Mouse (Mus musculus): Measurements from ENCODE around the gene Atic. TPM values are rescaled to one million over a fixed set of nuclear protein-coding genes. Genes with fewer than 3 reads are reported as not detected.

The Atic gene
- 17.0 and 19.2 TPM in 2 replicates for polyA plus RNA-seq (2012; rRNA removed)

DNA sequence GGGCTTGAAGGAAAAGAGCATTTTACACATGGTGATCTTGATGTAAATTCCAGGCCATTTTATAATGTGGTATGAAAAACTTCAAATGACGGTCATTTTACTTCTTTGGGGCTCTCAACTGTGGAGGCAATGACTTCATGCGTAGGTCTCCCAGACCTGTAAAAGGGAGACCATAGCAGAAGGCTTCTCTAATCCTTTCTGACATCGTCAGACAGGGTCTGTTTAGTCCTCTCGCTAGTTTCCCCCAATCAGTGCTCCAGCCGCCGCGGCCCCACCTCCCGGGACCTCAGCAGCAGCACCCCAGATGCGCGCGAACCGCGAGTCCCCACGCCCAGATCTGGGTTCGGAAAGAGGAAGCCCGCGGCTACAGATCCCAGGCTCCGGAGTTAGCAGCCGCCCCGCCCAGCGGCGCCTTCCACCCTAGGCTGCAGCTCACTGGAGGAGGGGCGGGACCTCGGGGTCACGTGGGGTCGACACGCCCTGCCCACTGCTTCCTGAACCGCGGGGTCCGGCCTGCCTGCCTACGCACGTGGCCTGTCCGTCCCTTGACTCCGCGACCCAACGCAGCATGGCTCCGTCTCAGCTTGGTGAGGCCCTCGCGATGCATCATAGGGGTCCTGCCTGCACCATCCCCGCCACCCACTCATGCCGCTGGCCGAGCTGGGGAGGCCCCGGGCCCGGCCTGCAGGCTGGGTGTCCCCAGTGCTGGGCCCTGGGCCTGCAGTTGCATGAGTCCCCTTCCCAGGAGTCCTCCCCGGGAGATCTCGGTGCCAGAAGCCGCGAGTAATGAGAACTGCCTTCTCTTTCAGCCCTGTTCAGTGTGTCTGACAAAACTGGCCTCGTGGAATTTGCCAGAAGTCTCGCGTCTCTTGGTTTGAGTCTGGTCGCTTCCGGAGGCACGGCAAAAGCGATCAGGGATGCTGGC is at the start of gene Atic:
Gene Atic, plus strand, starts transcription at position 463 of the 925 bp plus-strand sequence.
- DNase-seq: peak; percentile 94
- no peak within 1 kb of the TSS for H3K27ac ChIP-seq (ENCODE audit: insufficient read depth, low read depth, low read length)
- WGBS: 1% methylated on average over 55 of the region's 55 CpGs

DNA sequence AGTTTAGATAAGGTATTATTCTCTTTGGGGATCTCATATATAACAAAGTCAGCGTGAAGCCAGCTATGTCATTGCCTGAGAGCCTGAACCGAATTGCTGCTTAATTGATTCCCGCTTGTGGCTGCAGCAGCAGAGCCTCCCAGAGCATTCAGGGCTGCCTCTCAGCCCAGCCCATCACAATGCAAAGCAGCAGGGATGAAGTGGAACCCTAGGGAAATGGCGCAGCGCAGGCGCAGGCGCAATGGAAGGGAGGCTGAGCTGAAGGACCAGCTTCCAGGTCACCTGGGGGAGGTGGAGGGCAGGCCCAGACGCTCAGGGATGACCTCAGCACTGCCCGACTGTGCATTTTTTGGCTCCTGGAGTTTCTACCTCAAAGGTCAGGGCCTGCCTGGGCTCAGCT is 49.7 kb upstream of the Atic start:
- DNase-seq: peak; percentile 9
- WGBS: 32% methylated on average over 9 of the region's 9 CpGs

More for the DNA sequence above, at the start of gene Atic:
- Histone ChIP-seq H3K27me3 (replicated peaks; ENCODE audit: control insufficient read depth, insufficient read depth, low read length) (no peaks in the 10 kb centered on the region), H3K4me3 (ENCODE audit: insufficient read depth, low read depth, low read length) (peak within 1 kb of the TSS; percentile 68), H3K36me3 (ENCODE audit: control insufficient read depth, insufficient read depth, low read length) (no peaks in the 10 kb centered on the region), H3K4me1 (ENCODE audit: control insufficient read depth, insufficient read depth, low read length) (no peaks in the 10 kb centered on the region)
- TF ChIP-seq CTCF (conservative IDR thresholded peaks at IDR 0.05; ENCODE audit: insufficient read depth, insufficient read length, low read depth, low read length) (no peak), POLR2A (IDR thresholded peaks at IDR 0.05; ENCODE audit: low read depth, low read length) (no peak)

DNA sequence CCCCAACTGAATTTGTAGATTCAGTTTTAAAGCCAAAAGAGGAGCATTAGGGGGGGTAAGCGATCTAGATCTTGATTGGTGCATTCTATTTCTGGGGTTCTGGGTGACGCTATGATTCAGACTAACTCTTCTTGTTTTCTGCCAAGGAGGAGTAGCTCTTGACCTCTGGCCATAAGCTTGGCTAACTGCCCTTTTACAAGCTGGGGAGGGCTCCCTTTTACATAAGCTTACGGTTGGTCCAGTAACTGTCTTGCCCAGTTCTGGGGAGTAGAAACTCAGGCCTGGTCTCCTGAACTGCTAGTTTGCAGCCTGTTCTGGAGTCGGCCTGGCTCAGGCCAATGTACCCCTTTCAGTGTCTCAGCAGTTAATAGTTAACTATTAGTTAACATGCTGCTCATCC is 41.9 kb upstream of the Atic start:
- no peaks in the 10 kb centered on the region for H3K4me1 ChIP-seq (ENCODE audit: control insufficient read depth, insufficient read depth, low read length)
- H3K36me3 ChIP-seq (ENCODE audit: control insufficient read depth, insufficient read depth, low read length): no peaks in the 10 kb centered on the region
- 47% methylated on average over 4 of the region's 4 CpGs for WGBS
- DNase-seq: peak; percentile 60
- H3K27ac ChIP-seq (ENCODE audit: insufficient read depth, low read depth, low read length): no peak overlapping the region
- TF ChIP-seq CTCF (conservative IDR thresholded peaks at IDR 0.05; ENCODE audit: insufficient read depth, insufficient read length, low read depth, low read length): no peak
- TF ChIP-seq POLR2A (IDR thresholded peaks at IDR 0.05; ENCODE audit: low read depth, low read length): no peak
- H3K27me3 ChIP-seq (replicated peaks; ENCODE audit: control insufficient read depth, insufficient read depth, low read length): no peaks in the 10 kb centered on the region
- no peak overlapping the region for H3K4me3 ChIP-seq (ENCODE audit: insufficient read depth, low read depth, low read length)

More for the DNA sequence above, 49.7 kb upstream of the Atic start:
- H3K4me1 ChIP-seq (ENCODE audit: control insufficient read depth, insufficient read depth, low read length): no peaks in the 10 kb centered on the region
- no peaks in the 10 kb centered on the region for H3K36me3 ChIP-seq (ENCODE audit: control insufficient read depth, insufficient read depth, low read length)
- H3K27ac ChIP-seq (ENCODE audit: insufficient read depth, low read depth, low read length): no peak overlapping the region
- no peak for TF ChIP-seq POLR2A (IDR thresholded peaks at IDR 0.05; ENCODE audit: low read depth, low read length)
- TF ChIP-seq CTCF (conservative IDR thresholded peaks at IDR 0.05; ENCODE audit: insufficient read depth, insufficient read length, low read depth, low read length): no peak
- no peaks in the 10 kb centered on the region for H3K27me3 ChIP-seq (replicated peaks; ENCODE audit: control insufficient read depth, insufficient read depth, low read length)
- H3K4me3 ChIP-seq (ENCODE audit: insufficient read depth, low read depth, low read length): no peak overlapping the region

DNA sequence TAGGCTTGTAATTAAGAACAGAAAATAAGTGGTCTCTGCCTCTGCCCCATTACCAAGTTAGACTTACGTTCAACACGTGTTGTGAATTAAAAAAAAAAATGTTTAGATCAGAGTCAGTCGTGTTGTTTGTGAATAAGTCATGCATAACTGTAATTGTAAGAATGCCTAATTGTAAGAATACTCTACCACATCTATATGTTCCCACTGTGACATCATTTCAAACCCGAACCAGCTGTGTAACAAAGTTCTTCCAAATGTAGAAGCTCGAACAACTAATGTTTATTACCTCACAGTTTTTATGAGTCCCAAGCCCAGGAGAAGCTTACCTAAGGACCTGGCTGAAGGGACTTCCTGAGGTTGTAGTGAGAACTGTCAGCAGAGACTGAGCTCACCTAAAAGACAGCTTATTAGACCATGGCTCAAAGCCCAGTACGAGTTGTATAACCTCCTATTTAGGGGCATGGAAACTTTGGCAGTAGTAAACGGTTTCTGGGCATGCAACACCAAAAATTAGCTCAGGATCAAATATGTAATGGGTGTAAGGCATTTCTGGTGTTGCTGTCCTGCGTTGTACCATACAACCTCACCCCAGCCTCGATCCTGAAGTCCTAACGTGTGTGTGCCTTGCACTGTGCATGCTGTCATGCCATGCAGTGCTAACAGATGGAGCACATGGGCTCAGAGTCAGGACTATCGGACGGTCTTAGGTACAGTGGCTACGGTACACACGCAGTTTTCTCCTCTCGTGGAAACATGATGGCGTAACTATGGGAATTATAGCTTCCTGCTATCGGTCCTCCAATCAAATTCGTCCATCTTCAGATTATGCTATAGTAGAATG is 27.9 kb upstream of the Atic start:
- TF ChIP-seq POLR2A (IDR thresholded peaks at IDR 0.05; ENCODE audit: low read depth, low read length): no peak
- TF ChIP-seq CTCF (conservative IDR thresholded peaks at IDR 0.05; ENCODE audit: insufficient read depth, insufficient read length, low read depth, low read length): no peak
- Histone ChIP-seq H3K27ac (ENCODE audit: insufficient read depth, low read depth, low read length) (no peak overlapping the region), H3K4me1 (ENCODE audit: control insufficient read depth, insufficient read depth, low read length) (no peaks in the 10 kb centered on the region), H3K36me3 (ENCODE audit: control insufficient read depth, insufficient read depth, low read length) (no peaks in the 10 kb centered on the region), H3K4me3 (ENCODE audit: insufficient read depth, low read depth, low read length) (no peak overlapping the region), H3K27me3 (replicated peaks; ENCODE audit: control insufficient read depth, insufficient read depth, low read length) (no peaks in the 10 kb centered on the region)
- DNase-seq: no peak
- WGBS: 79% methylated on average over 18 of the region's 18 CpGs

DNA sequence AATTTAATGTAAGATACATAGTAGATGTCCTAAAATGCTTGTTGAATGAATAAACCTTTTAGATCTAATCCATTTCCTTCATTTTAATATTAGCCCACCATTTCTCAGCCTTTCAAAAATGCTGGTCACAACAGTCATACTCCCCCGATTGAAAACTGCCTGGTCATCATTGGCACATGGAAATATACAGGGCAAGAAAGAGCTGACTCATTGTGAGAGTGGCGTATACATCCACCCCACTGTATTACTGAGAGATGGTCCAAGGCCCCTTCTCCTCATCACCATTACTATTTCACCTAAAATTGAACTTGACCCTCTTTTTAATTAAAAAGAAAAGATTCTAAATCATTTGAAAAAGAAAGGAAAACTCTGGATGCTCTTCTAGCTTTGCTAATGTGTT is 26.2 kb upstream of the Atic start:
- Histone ChIP-seq H3K27me3 (replicated peaks; ENCODE audit: control insufficient read depth, insufficient read depth, low read length) (no peaks in the 10 kb centered on the region), H3K27ac (ENCODE audit: insufficient read depth, low read depth, low read length) (no peak overlapping the region), H3K4me1 (ENCODE audit: control insufficient read depth, insufficient read depth, low read length) (no peaks in the 10 kb centered on the region), H3K4me3 (ENCODE audit: insufficient read depth, low read depth, low read length) (no peak overlapping the region), H3K36me3 (ENCODE audit: control insufficient read depth, insufficient read depth, low read length) (no peaks in the 10 kb centered on the region)
- TF ChIP-seq CTCF (conservative IDR thresholded peaks at IDR 0.05; ENCODE audit: insufficient read depth, insufficient read length, low read depth, low read length) (no peak), POLR2A (IDR thresholded peaks at IDR 0.05; ENCODE audit: low read depth, low read length) (no peak)
- DNase-seq: no peak
- 76% methylated on average over 2 of the region's 2 CpGs for WGBS

DNA sequence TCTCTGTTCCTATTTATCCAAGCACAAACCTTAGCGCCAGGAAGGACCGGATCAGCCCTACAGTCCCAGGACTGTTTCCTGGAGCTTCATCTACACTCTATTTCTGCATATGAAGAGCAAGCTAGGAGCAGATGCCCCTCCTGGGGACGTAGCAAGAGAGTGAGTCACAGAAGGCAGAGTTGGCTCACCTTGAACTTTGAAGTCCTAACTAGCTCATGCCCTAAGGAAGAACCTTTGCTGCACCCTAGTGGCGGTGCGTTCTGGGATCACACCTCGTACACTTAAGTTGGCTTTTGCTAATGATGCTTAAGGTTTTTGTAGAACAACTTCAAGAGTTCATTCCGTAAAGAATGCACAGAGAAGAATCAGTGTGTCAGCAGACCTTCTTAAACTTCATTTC is 25.3 kb upstream of the Atic start:
- H3K4me3 ChIP-seq (ENCODE audit: insufficient read depth, low read depth, low read length): no peak overlapping the region
- 22% methylated on average over 7 of the region's 7 CpGs for WGBS
- H3K27me3 ChIP-seq (replicated peaks; ENCODE audit: control insufficient read depth, insufficient read depth, low read length): no peaks in the 10 kb centered on the region

DNA sequence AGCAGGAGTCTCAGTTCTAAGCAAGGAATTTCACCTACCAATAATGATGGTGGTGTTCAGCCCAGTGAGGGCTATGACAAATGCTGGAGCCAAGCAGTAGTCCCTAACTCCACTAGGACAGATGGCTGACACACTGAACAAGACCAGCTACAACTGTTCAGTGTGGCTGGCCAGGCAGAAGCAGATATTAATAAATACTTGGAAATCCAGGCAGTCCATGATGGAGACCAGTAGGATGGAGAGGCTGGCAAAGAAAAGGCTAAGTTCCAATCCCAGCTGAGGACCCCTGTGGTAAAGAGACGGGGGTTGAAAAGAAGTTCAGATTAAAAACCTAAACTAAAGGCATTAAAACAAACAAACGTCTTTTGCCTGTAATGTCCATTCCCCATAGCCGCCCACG is 17.3 kb upstream of the Atic start:
- H3K27me3 ChIP-seq (replicated peaks; ENCODE audit: control insufficient read depth, insufficient read depth, low read length): no peaks in the 10 kb centered on the region
- TF ChIP-seq CTCF (conservative IDR thresholded peaks at IDR 0.05; ENCODE audit: insufficient read depth, insufficient read length, low read depth, low read length) (no peak), POLR2A (IDR thresholded peaks at IDR 0.05; ENCODE audit: low read depth, low read length) (no peak)
- no peak for DNase-seq
- no peaks in the 10 kb centered on the region for H3K36me3 ChIP-seq (ENCODE audit: control insufficient read depth, insufficient read depth, low read length)
- H3K27ac ChIP-seq (ENCODE audit: insufficient read depth, low read depth, low read length): no peak overlapping the region
- no peaks in the 10 kb centered on the region for H3K4me1 ChIP-seq (ENCODE audit: control insufficient read depth, insufficient read depth, low read length)
- 85% methylated on average over 4 of the region's 4 CpGs for WGBS
- H3K4me3 ChIP-seq (ENCODE audit: insufficient read depth, low read depth, low read length): no peak overlapping the region

More for the DNA sequence above, 25.3 kb upstream of the Atic start:
- DNase-seq: peak; percentile 73
- H3K27ac ChIP-seq (ENCODE audit: insufficient read depth, low read depth, low read length): no peak overlapping the region
- no peaks in the 10 kb centered on the region for H3K4me1 ChIP-seq (ENCODE audit: control insufficient read depth, insufficient read depth, low read length)
- H3K36me3 ChIP-seq (ENCODE audit: control insufficient read depth, insufficient read depth, low read length): no peaks in the 10 kb centered on the region
- no peak for TF ChIP-seq POLR2A (IDR thresholded peaks at IDR 0.05; ENCODE audit: low read depth, low read length)
- TF ChIP-seq CTCF (conservative IDR thresholded peaks at IDR 0.05; ENCODE audit: insufficient read depth, insufficient read length, low read depth, low read length): peak; percentile 81
